Mouse (Mus musculus) liver, embryonic 14.5 days (tissue): ENCODE measurements around the gene Hmgb2. TPM values are rescaled to one million over a fixed set of nuclear protein-coding genes. Genes with fewer than 3 reads are reported as not detected.
A peak's percentile ranks its signal among the peaks of the same experiment; 100 is the strongest.

Source experiments
- ATAC-seq: fragments of 200-750 bp; cut with Nextera tagmentation; 2 replicates; pipeline ENCODE4 v1.8.0; 2017; ENCODE audit warnings: moderate number of reproducible peaks, mild to moderate bottlenecking, moderate library complexity; ENCODE audit not compliant: insufficient read depth
- DNase-seq, 3 experiments: peaks; one replicate each; pipeline ENCODE4 v3.0.0-alpha.2; 2012 to 2013; ENCODE audit warnings: low read depth in 3 of 3, low spot score in 3 of 3
- H3K27ac ChIP-seq: fragments of 300-500 bp; sonication (generic); 2 replicates; pipeline ENCODE4 v1.5.1; 2014; ENCODE audit warnings: moderate library complexity, mild to moderate bottlenecking, control low read depth, inconsistent platforms
- H3K27me3 ChIP-seq: fragments of 300-500 bp; sonication (generic); 2 replicates; pipeline ENCODE4 v1.6.1; 2014; ENCODE audit warnings: mild to moderate bottlenecking, low read length, moderate library complexity; ENCODE audit not compliant: control insufficient read depth, insufficient read depth
- H3K36me3 ChIP-seq: fragments of 300-500 bp; sonication (generic); replicated peaks from 2 replicates; pipeline ENCODE4 v1.6.1; 2014; ENCODE audit warnings: low read depth; ENCODE audit not compliant: control insufficient read depth, insufficient read depth
- H3K4me1 ChIP-seq, 2 experiments: fragments of 200-500 bp in 1 of 2; fragments of 300-500 bp in 1 of 2; sonication (generic) in 1 of 2; replicated peaks; 2 replicates each; pipeline ENCODE4 v1.6.1; 2012 to 2014; ENCODE audit warnings: antibody characterized with exemption in 1 of 2, inconsistent platforms in 1 of 2, low read length in 1 of 2; ENCODE audit not compliant: control insufficient read depth in 2 of 2, insufficient read depth in 2 of 2
- H3K4me2 ChIP-seq: fragments of 300-500 bp; sonication (generic); 2 replicates; pipeline ENCODE4 v1.6.1; 2014; ENCODE audit warnings: low read depth, mild to moderate bottlenecking, control low read depth, moderate library complexity
- H3K4me3 ChIP-seq, 2 experiments: fragments of 200-500 bp in 1 of 2; fragments of 300-500 bp in 1 of 2; sonication (generic) in 1 of 2; 2 replicates each; pipeline ENCODE4 v1.5.1; 2012 to 2014; ENCODE audit warnings: low read depth in 2 of 2, low read length in 2 of 2, mild to moderate bottlenecking in 2 of 2, control low read depth in 1 of 2, inconsistent platforms in 1 of 2, moderate library complexity in 1 of 2; ENCODE audit not compliant: insufficient read depth in 1 of 2
- H3K9ac ChIP-seq: fragments of 300-500 bp; sonication (generic); replicated peaks from 2 replicates; pipeline ENCODE4 v1.6.1; 2014; ENCODE audit warnings: mild to moderate bottlenecking, control low read depth, moderate library complexity
- H3K9me3 ChIP-seq: fragments of 300-500 bp; sonication (generic); 2 replicates; pipeline ENCODE4 v1.6.1; 2016; ENCODE audit warnings: low read length, mixed read lengths; ENCODE audit not compliant: control insufficient read depth
- CTCF ChIP-seq: IDR thresholded peaks from 2 replicates; pipeline ENCODE4 v1.5.1; 2016; ENCODE audit warnings: antibody characterized with exemption, low read depth, control low read depth
- EP300 ChIP-seq: IDR thresholded peaks from 2 replicates; pipeline ENCODE4 v1.6.1; 2016; ENCODE audit warnings: antibody characterized with exemption, low read depth
- WGBS: fragments of 180-500 bp; shearing (Covaris S2); extraction: QIAGEN DNeasy Blood & Tissue Kit; methylation state at CpG from one replicate; pipeline ENCODE4 v1.1.7; 2014; ENCODE audit not compliant: insufficient replicate concordance; 5-methylcytosine and 5-hydroxymethylcytosine counted together
- polyA plus RNA-seq, 2 experiments: library from polyadenylated mRNA; depleted of rRNA in 1 of 2; stranded (reverse) in 1 of 2; unstranded in 1 of 2; fragments of >200 nt; fragmentation: Nextera tagmentation in 1 of 2; extraction: Ambion mirVana in 1 of 2; gene quantifications; 2 replicates each; pipeline versions ENCODE4 v1.2.1 to v1.2.3; 2012 to 2014

Gene Hmgb2
- polyA plus RNA-seq, 2 experiments, result 191 to 300 TPM

- no peak overlapping the region for H3K4me3 ChIP-seq
- DNase-seq (no peak), ATAC-seq (no peak)
- H3K27me3 ChIP-seq, result no peaks in the 10 kb centered on the region
- no peaks in the 10 kb centered on the region for H3K4me1 ChIP-seq
- H3K27ac ChIP-seq, result no peak overlapping the region
- WGBS, result 71% methylated on average over 6 of the region's 6 CpGs
- no peak overlapping the region for H3K4me2 ChIP-seq
- H3K36me3 ChIP-seq, result no peaks in the 10 kb centered on the region
- no peak for TF ChIP-seq CTCF
- no peak for TF ChIP-seq EP300
- no peaks in the 10 kb centered on the region for H3K9me3 ChIP-seq
- H3K9ac ChIP-seq, result no peak overlapping the region
Measured at GRCm38 (mm10) chr8:57473751-57474150, 38.0 kb upstream of the Hmgb2 start.

- no peak overlapping the region for H3K9ac ChIP-seq
- no peaks in the 10 kb centered on the region; the same call in 1 of the 2 replicates for H3K36me3 ChIP-seq
- DNase-seq, result no peak
- WGBS, result 37% methylated on average over 3 of the region's 3 CpGs
- no peak overlapping the region for H3K4me2 ChIP-seq
- H3K4me1 ChIP-seq, result no peaks in the 10 kb centered on the region
- no peak for TF ChIP-seq CTCF
- no peak for TF ChIP-seq EP300
- no peak for ATAC-seq
- no peaks in the 10 kb centered on the region for H3K9me3 ChIP-seq
- H3K27me3 ChIP-seq, result no peaks in the 10 kb centered on the region
- H3K27ac ChIP-seq, result no peak overlapping the region
- H3K4me3 ChIP-seq, result no peak overlapping the region
Measured at GRCm38 (mm10) chr8:57478406-57478805, 33.3 kb upstream of the Hmgb2 start.

GRCm38 (mm10) chr8:57479700-57480099 is 32.0 kb upstream of the Hmgb2 start:
- Histone ChIP-seq H3K36me3 (no peaks in the 10 kb centered on the region; the same call in 1 of the 2 replicates), H3K4me3 (no peak overlapping the region), H3K4me1 (no peaks in the 10 kb centered on the region), H3K4me2 (no peak overlapping the region), H3K9ac (no peak overlapping the region), H3K27me3 (no peaks in the 10 kb centered on the region), H3K9me3 (no peaks in the 10 kb centered on the region), H3K27ac (no peak overlapping the region)
- WGBS, result 80% methylated on average over 8 of the region's 8 CpGs
- TF ChIP-seq EP300 (no peak), CTCF (no peak)
- DNase-seq (no peak), ATAC-seq (no peak)

- Histone ChIP-seq H3K27ac (no peak overlapping the region), H3K4me1 (no peaks in the 10 kb centered on the region), H3K27me3 (no peaks in the 10 kb centered on the region), H3K9ac (no peak overlapping the region), H3K4me2 (no peak overlapping the region), H3K9me3 (no peaks in the 10 kb centered on the region), H3K36me3 (no peaks in the 10 kb centered on the region; the same call in none of the 2 replicates), H3K4me3 (no peak overlapping the region)
- TF ChIP-seq EP300 (no peak), CTCF (no peak)
- DNase-seq (no peak), ATAC-seq (no peak)
- WGBS, result 65% methylated on average over 4 of the region's 4 CpGs
Measured at GRCm38 (mm10) chr8:57480606-57481005, 31.1 kb upstream of the Hmgb2 start.

GRCm38 (mm10) chr8:57486491-57487440 is 24.9 kb upstream of the Hmgb2 start:
- Histone ChIP-seq H3K4me1 (peaks cover 8 to 11% of the 10 kb centered on the region in 2 experiments; a peak in 3 of 4 replicates), H3K4me2 (peak overlapping the region; percentile 99), H3K27ac (peak overlapping the region; percentile 65), H3K9me3 (no peaks in the 10 kb centered on the region), H3K9ac (peak overlapping the region; percentile 90), H3K36me3 (no peaks in the 10 kb centered on the region; the same call in none of the 2 replicates), H3K27me3 (no peaks in the 10 kb centered on the region), H3K4me3 (peak overlapping the region; percentile 97 to 98)
- ATAC-seq, result peak; percentile 58
- TF ChIP-seq CTCF, result no peak
- WGBS, result under 1% methylated on average over 54 of the region's 54 CpGs
- no peak for DNase-seq
